Mouse (Mus musculus): Measurements from ENCODE around the gene Pde1a.

DNA sequence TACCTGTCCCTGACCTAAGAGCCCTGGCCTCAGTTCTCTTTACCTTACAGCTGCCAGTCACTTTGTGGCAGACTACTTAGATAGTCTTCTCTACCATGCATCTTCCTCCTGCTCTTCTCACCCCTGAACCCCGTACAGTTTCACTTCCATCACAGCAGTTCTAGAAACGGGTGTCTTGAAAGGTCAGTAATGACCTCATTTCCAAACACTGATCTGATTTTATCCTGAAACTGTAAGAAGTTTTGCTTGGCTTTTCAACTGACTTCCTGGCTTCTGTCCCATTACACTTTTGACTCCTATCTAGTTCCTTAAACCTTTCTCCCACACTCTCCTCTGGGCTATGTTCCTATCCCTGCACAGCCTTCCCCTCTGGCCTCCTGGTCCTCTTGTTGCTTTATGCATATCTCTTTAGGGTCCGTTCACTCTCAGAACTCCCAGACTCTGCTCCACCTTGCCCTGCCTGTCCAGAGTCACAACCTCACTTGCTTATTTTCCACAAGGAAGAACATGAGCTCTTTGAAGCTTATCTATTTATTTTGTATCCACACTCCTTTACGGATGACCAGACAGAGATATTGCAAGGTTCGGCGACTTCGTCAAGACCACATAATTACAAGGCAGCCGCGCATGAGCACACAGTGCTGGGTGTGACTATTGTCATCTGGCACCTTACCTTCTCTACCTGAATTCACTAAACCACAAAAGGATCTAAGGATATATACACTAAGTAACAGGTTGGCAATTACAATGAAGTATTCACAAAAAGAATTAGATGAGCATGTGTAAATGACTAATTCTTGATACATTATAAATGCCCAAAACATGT lies 162.4 kb downstream of the Pde1a start:
- no peak for TF ChIP-seq CTCF (IDR thresholded peaks at IDR 0.05; ENCODE audit: borderline replicate concordance, control insufficient read depth, extremely low read depth, insufficient read depth, low read length, poor library complexity)
- no peak for TF ChIP-seq POLR2A (IDR thresholded peaks at IDR 0.05; ENCODE audit: control insufficient read depth, extremely low read depth, insufficient read depth, low read length, poor library complexity)
